Mouse (Mus musculus) lung, postnatal 0 days (tissue): ENCODE results near the gene Zim1. TPM values are rescaled to one million over a fixed set of nuclear protein-coding genes. Genes with fewer than 3 reads are reported as not detected.

ENCODE experiments used
- ATAC-seq: fragments of 200-750 bp; cut with Nextera tagmentation; 2 replicates; pipeline ENCODE4 v1.8.0; 2017; ENCODE audit warnings: moderate library complexity
- DNase-seq: peaks from one replicate; pipeline ENCODE4 v3.0.0-alpha.2; 2016; ENCODE audit warnings: low spot score
- H3K27ac ChIP-seq: fragments of 300-500 bp; sonication (generic); 2 replicates; pipeline ENCODE4 v1.5.1; 2014; ENCODE audit warnings: antibody characterized with exemption, mild to moderate bottlenecking, low read length, mixed read lengths
- H3K27me3 ChIP-seq: fragments of 300-500 bp; sonication (generic); replicated peaks from 2 replicates; pipeline ENCODE4 v1.6.1; 2014; ENCODE audit warnings: low read length, mixed read lengths; ENCODE audit not compliant: insufficient read depth
- H3K36me3 ChIP-seq: fragments of 300-500 bp; sonication (generic); 2 replicates; pipeline ENCODE4 v1.6.1; 2014; ENCODE audit warnings: low read length, mixed read lengths; ENCODE audit not compliant: insufficient read depth
- H3K4me1 ChIP-seq: fragments of 300-500 bp; sonication (generic); 2 replicates; pipeline ENCODE4 v1.6.1; 2014; ENCODE audit warnings: antibody characterized with exemption, low read depth, low read length, mixed read lengths; ENCODE audit not compliant: insufficient read depth
- H3K4me2 ChIP-seq: fragments of 300-500 bp; sonication (generic); replicated peaks from 2 replicates; pipeline ENCODE4 v1.6.1; 2014; ENCODE audit warnings: low read depth, mild to moderate bottlenecking, low read length, moderate library complexity, mixed read lengths
- H3K4me3 ChIP-seq: fragments of 300-500 bp; sonication (generic); 2 replicates; pipeline ENCODE4 v1.5.1; 2014; ENCODE audit warnings: low read depth, low read length
- H3K9ac ChIP-seq: fragments of 300-500 bp; sonication (generic); replicated peaks from 2 replicates; pipeline ENCODE4 v1.6.1; 2014; ENCODE audit warnings: low read depth, mild to moderate bottlenecking
- H3K9me3 ChIP-seq: fragments of 300-500 bp; sonication (generic); 2 replicates; pipeline ENCODE4 v1.6.1; 2016; ENCODE audit warnings: low read length, mixed read lengths
- CTCF ChIP-seq: IDR thresholded peaks from 2 replicates; pipeline ENCODE4 v1.5.1; 2016; ENCODE audit warnings: antibody characterized with exemption, mild to moderate bottlenecking
- EP300 ChIP-seq: IDR thresholded peaks from 2 replicates; pipeline ENCODE4 v1.6.1; 2016; ENCODE audit warnings: antibody characterized with exemption, mild to moderate bottlenecking, control low read depth
- WGBS: fragments of 180-500 bp; shearing (Covaris S2); extraction: QIAGEN DNeasy Blood & Tissue Kit; methylation state at CpG from one replicate; pipeline ENCODE4 v1.1.7; 2014; 5-methylcytosine and 5-hydroxymethylcytosine counted together
- polyA plus RNA-seq: library from polyadenylated mRNA; unstranded; fragments of >200 nt; fragmentation: Nextera tagmentation; extraction: Ambion mirVana; gene quantifications from 2 replicates; pipeline ENCODE4 v1.2.1, GENCODE M21; 2015

Gene Zim1
- polyA plus RNA-seq, 1 experiment from 2014 or later: 1.6 TPM

DNA sequence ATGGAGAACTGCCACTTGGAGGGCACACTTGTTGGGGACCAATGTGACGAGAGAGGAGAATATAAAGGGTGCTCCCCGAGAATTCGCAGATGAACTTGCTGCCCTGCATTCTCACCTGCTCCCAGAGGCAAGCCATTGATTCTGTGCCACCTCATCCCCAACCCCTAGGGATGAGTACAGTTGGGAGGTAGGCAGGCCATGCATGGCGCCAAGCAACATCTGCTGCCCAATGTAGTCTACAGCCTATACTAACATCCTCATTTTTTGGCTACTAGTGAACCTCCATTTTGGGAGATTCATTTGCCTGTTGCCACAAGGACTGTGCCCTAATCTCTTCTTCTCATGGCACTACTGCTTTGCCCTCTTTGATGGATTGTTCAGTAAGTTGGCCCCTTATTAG, 59.5 kb downstream of the Zim1 start:
- no peak for ATAC-seq
- 90% methylated on average over 4 of the region's 4 CpGs for WGBS
- Histone ChIP-seq H3K36me3 (no peaks in the 10 kb centered on the region), H3K4me3 (no peak overlapping the region), H3K9ac (no peak overlapping the region), H3K4me1 (no peaks in the 10 kb centered on the region), H3K9me3 (no peaks in the 10 kb centered on the region), H3K27me3 (no peaks in the 10 kb centered on the region), H3K4me2 (no peak overlapping the region), H3K27ac (no peak overlapping the region)
- DNase-seq: no peak
- TF ChIP-seq EP300: no peak

DNA sequence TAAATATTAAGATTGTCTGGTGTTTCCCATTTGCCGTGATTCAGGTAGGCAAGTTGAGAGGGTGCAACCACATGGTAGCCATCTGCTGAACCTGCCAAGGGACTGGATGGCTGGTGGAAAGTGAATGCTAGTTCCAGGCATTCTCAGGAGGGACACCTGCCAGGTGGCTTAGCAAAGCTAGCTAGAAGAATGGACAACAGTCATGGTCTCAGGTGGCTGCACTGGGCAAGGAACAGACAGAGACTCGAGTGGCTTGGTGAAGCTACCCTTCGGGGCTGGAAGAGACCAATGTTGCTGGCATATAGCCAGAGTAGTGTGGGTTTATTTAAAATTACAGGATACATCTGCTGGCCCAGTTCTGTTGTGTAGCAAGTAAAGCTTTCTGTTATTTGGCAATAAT, 60.4 kb downstream of the Zim1 start:
- ATAC-seq (no peak), DNase-seq (no peak)
- TF ChIP-seq CTCF (no peak), EP300 (no peak)
- Histone ChIP-seq H3K36me3 (no peaks in the 10 kb centered on the region), H3K4me2 (no peak overlapping the region), H3K27ac (no peak overlapping the region), H3K9me3 (no peaks in the 10 kb centered on the region), H3K27me3 (no peaks in the 10 kb centered on the region), H3K9ac (no peak overlapping the region), H3K4me1 (no peaks in the 10 kb centered on the region), H3K4me3 (no peak overlapping the region)
- 64% methylated on average over 3 of the region's 3 CpGs for WGBS

Other genes with a start within 250 kb of the Zim1 start
- not detected in 2 replicates for gene Olfr1336, start 240.3 kb downstream of the Zim1 start, polyA plus RNA-seq
- not detected in 2 replicates for gene Olfr1346, start 229.3 kb downstream of the Zim1 start, polyA plus RNA-seq
- not detected in 2 replicates for gene Olfr5, start 209.5 kb downstream of the Zim1 start, polyA plus RNA-seq
- gene Olfr1347, start 196.7 kb downstream of the Zim1 start, polyA plus RNA-seq: not detected in 2 replicates
- not detected in 2 replicates for gene Olfr1348, start 187.7 kb downstream of the Zim1 start, polyA plus RNA-seq
- gene Olfr1349, start 173.5 kb downstream of the Zim1 start, polyA plus RNA-seq: not detected in 2 replicates
- gene Olfr1350, start 131.6 kb downstream of the Zim1 start, polyA plus RNA-seq: not detected in 2 replicates
- 49.7 and 55.1 TPM in 2 replicates for gene Peg3, start 34.0 kb upstream of the Zim1 start, polyA plus RNA-seq
- gene Usp29, start 34.1 kb upstream of the Zim1 start, polyA plus RNA-seq: 0.71 and 1.1 TPM in 2 replicates